Mouse (Mus musculus) embryonic stem cell, embryonic (primary cell): Measurements from ENCODE around the gene Scrn2.

Experiments used
- CTCF ChIA-PET, 4 experiments: fragments of 300-600 bp in 2 of 4; fragments of 350-600 bp in 2 of 4; sonication (Branson Sonifier 250); formaldehyde crosslinking; loops; one replicate each; lab custom pipeline; 2022; ENCODE audit warnings: inconsistent platforms in 2 of 4; lab: Charles Lee
- POLR2A ChIA-PET, 4 experiments: fragments of 300-600 bp in 2 of 4; fragments of 350-600 bp in 2 of 4; sonication (Branson Sonifier 250); formaldehyde crosslinking; loops; one replicate each; lab custom pipeline; 2022; ENCODE audit warnings: antibody characterized with exemption in 4 of 4, inconsistent platforms in 1 of 4; lab: Charles Lee

Scrn2 gene

DNA sequence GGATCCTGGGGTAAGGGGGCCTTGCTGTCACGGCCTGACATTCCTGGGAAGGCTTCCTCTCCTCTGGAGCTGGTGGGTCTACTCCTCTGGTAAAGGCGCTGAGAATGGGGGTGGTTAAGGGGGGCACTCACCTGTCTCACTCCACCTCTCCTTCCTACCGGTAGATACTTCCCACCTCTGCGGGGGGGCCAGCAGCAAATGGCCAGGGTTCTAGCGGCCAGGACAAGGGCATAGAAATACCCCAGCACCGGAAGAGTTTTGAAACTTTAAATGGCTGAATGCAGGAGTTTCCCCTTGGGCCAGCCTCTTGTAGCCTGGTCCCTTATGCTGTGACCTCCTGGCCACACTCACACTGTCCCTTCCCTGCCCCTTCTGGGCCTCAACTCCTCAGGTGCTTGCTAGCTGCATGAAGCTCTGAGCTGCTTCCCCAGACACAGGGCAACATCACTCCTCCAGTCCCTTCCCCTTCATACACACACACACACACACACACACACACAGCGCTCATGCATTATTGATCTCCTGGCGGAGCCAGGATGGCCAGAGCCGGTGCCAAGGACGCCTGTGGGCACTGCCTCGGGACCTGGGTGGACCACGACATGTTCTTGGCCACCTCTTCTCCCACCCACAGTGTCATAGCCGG, 21.3 kb downstream of the Scrn2 start:
- ChIA-PET CTCF (interaction anchor here in 3 of 4 experiments (0.5 to 1.9 kb wide), 13 partner anchors 10 to 149 kb away, joined by 3 to 9 read pairs (median 3); partner anchors contain the start of genes Lrrc46 (in 2 of the 3), Mrpl10 (in 2 of the 3) and Scrn2 (in 1 of the 3)), POLR2A (interaction anchor here in 3 of 4 experiments (0.6 to 2.9 kb wide), 27 partner anchors 9 to 279 kb away, joined by 3 to 17 read pairs (median 4); partner anchors contain the start of genes Cdk5rap3 (in 2 of the 3), Lrrc46 (in 2 of the 3), Mrpl10 (in 2 of the 3) and Scrn2 (in 2 of the 3))

DNA sequence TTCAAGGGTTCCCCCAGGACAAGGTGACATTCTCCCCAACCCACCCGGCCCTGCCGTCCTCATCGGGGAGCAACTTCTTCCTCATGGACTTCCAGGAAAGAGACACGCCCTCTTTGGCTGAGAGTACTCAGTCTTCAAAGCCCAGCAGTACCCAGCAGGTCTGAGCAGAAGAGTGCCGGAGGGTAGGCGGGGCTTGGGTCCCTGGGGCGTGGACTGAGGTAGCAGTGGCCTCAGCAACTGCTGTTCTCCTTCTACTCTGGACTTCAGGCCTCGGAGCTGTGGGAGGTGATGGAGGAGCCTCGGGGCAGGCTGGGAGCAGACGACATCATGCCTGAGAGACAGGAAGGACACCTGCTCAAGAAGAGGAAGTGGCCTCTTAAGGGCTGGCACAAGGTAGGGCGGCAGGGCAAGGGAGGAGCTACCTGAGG, 22.5 kb downstream of the Scrn2 start:
- POLR2A ChIA-PET, result interaction anchor here in 3 of 4 experiments (0.5 to 1.7 kb wide), 10 partner anchors 8 to 258 kb away, joined by 3 to 6 read pairs (median 3); partner anchors contain the start of genes Lrrc46 (in 1 of the 3) and Mrpl10 (in 1 of the 3)
- CTCF ChIA-PET, result interaction anchor here in 2 of 4 experiments (0.9 to 1.1 kb wide), 3 partner anchors 11 to 31 kb away, joined by 4 to 7 read pairs (median 6); partner anchors contain the start of genes Lrrc46 (in 1 of the 2) and Mrpl10 (in 1 of the 2)

DNA sequence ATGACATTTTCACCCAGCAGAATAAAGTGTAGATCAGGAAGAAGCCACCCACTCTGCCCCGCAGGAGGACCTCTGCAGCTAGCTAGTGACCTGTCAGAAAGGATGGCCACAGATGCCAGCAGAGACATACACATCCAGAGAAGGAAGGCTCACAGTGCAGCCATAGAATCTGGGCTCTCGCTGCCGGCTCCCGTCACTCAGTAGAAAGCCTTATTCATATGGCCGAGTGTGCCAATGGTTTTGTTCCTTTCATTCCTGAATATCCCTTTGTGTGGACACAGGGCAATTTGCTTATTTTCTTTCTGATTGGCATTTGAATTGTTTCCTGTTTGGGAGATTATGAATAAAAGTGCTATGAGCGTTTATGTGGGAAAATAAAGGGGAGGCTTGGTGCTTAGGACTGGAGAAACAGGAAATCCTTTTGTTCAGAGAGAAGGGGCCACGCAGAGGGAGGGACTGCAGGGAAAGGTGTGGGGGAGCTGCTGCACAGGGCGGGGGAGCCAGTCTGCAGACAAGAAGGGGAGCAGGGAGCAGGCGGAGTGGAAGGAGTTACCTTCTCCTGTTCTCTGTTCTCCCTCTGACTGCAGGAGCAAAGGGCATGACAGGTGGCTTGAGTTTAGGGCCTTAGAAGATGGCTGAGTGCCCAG, 33.7 kb downstream of the Scrn2 start:
- ChIA-PET POLR2A (interaction anchor here in 3 of 4 experiments (0.6 to 7.5 kb wide), 15 partner anchors 8 to 120 kb away, joined by 3 to 68 read pairs (median 4); partner anchors contain the start of genes Lrrc46 (in 1 of the 3), Mrpl10 (in 1 of the 3) and Pnpo (in 1 of the 3)), CTCF (interaction anchor here in 3 of 4 experiments (0.5 to 1.9 kb wide), 15 partner anchors 11 to 200 kb away, joined by 3 to 7 read pairs (median 3); partner anchors contain the start of genes Lrrc46 (in 2 of the 3) and Mrpl10 (in 2 of the 3))

DNA sequence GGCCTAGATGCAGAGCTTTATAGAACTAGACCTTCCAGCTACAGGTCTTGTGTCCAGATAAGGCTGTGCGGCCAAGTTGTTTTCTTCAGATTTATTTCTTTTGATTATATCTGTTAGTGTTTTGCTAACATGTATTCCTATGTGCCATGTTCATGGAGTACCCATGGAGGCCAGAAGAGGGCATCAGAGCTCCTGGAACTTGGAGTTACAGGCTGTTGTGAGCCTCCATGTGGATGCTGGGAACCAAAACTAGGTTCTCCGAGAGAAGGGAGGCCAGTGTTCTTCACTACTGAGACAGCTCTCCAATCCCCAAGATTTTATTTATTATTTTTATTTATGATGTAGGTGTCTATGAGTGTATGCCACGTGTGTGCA, 34.2 kb downstream of the Scrn2 start:
- CTCF ChIA-PET, result interaction anchor here in 3 of 4 experiments (0.5 to 1.9 kb wide), 16 partner anchors 11 to 201 kb away, joined by 3 to 7 read pairs (median 3); partner anchors contain the start of genes Lrrc46 (in 2 of the 3) and Mrpl10 (in 2 of the 3)
- POLR2A ChIA-PET, result interaction anchor here in 3 of 4 experiments (0.6 to 7.5 kb wide), 16 partner anchors 8 to 125 kb away, joined by 3 to 68 read pairs (median 4); partner anchors contain the start of genes Lrrc46 (in 1 of the 3), Mrpl10 (in 1 of the 3) and Pnpo (in 1 of the 3)

DNA sequence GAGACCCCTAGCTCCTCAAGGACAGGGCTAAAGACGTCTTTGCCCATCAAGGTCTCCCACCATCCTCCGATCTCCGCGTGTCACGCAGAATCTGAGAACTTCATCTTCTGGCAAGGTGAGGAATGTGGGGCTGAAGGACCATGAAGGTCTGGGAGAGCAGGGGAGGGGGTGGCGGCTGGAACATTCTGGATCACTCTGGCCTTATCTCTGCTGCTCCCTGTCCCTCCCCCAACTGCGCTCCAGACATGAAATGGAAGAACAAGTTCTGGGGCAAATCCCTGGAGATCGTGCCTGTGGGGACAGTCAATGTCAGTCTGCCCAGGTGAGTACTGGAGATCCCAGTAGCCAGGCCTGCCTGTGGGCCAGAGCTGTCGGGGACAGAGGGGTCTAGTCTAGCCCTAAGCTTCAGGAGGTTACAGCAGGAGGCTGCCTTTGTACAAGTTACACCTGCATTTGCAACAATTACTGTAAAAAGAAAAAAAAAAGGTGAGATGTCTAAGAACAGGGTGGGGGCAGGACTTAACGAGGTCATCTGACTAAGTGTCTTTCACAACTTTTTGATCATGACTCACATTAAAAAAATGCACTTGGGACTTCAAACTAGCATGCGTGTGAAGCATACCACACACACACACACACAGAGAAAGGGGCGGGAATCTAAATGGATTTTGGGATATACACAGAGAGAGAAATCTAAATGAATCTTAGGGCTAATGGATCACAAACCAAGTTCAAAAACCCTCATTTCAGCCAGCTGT, 36.0 kb downstream of the Scrn2 start:
- ChIA-PET POLR2A (interaction anchor here in 3 of 4 experiments (0.5 to 7.5 kb wide), 28 partner anchors 9 to 724 kb away, joined by 3 to 76 read pairs (median 4); partner anchors contain the start of genes Kpnb1 (in 2 of the 3), Osbpl7 (in 2 of the 3) and Cdk5rap3 (in 1 of the 3)), CTCF (interaction anchor here in 3 of 4 experiments (0.6 to 2.2 kb wide), 6 partner anchors 16 to 88 kb away, joined by 3 to 8 read pairs (median 4); partner anchors contain the start of gene Scrn2 (in 1 of the 3))

DNA sequence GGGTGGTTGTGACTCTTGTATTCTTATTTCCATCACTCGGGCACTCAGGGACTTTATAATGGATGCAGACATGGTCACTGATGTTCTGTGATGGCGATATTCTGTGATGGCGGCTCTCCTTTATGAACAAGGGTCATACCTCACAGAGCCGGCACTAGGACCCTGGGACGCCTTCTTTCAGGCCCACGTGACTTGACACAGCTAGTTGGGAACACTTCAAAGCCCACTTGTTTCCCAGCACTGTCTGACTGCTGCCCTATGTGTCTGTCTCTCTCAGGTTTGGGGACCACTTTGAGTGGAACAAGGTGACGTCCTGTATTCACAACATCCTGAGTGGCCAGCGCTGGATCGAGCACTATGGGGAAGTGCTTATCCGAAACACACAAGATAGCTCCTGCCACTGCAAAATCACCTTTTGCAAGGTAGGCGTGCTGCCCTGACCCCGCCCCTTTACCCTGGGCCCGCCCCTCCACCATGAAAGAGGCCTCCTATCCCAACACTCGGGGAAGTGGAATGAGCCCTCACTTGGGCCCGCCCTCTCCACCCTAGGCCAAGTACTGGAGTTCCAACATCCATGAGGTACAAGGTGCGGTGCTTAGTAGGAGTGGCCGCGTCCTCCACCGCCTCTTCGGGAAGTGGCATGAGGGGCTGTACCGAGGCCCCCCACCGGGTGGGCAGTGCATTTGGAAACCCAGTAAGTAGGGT, 37.1 kb downstream of the Scrn2 start:
- CTCF ChIA-PET, result interaction anchor here in 3 of 4 experiments (0.9 to 2.2 kb wide), 16 partner anchors 9 to 151 kb away, joined by 3 to 8 read pairs (median 4); partner anchors contain the start of genes Cdk5rap3 (in 1 of the 3) and Scrn2 (in 1 of the 3)
- POLR2A ChIA-PET, result interaction anchor here (0.6 to 7.5 kb wide), 64 partner anchors 8 to 723 kb away, joined by 3 to 76 read pairs (median 4); partner anchors contain the start of genes Kpnb1 (in 2 of the 4), Lrrc46 (in 2 of the 4), Mrpl10 (in 2 of the 4) and Osbpl7 (in 2 of the 4)

DNA sequence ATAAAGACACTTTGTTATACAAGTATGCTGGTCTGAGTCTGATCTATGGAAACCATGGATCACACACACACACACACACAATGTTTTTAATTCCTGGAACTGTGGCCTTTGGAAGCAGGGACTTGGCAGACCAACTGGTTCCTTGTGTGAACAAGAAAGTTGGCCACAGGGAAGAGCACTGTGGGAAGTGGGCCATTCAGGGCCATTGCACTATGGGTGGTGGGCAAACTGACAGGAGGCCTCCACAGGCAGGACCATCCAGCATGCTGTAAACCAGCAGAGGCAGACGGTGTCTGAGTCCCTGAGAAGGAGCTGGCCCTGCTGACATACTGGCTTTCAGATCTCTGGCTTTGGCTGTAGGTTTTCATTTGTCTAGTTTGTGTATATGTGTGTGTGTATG, 39.6 kb downstream of the Scrn2 start:
- ChIA-PET CTCF (interaction anchor here in 2 of 4 experiments (0.8 to 1.9 kb wide), 3 partner anchors 45 to 127 kb away, joined by 3 to 5 read pairs (median 5); no protein-coding TSS in a partner anchor), POLR2A (interaction anchor here in 2 of 4 experiments (0.7 to 7.5 kb wide), 9 partner anchors 11 to 76 kb away, joined by 3 to 76 read pairs (median 5); partner anchors contain the start of genes Lrrc46 (in 1 of the 2), Mrpl10 (in 1 of the 2) and Tbx21 (in 1 of the 2))

DNA sequence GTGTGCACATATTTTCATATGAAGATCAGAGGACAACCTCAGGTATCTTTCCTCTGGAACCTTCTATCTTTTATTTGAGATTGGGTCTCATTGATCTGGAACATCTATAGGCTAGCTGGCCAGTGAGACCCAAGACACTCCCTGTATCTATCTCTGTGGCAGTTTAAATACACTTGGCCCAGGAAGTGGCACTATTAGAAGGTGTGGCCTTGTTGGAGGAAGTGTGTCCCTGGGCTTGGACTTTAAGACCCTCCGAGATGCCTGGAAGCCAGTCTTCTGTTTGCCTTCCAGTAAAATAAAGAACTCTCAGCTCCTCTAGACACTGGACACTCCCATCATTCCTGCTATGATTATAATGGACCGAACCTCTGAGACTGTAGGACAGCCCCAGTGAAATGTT, 40.0 kb downstream of the Scrn2 start:
- ChIA-PET POLR2A (interaction anchor here in 2 of 4 experiments (0.7 to 7.5 kb wide), 6 partner anchors 10 to 94 kb away, joined by 3 to 76 read pairs (median 7); partner anchors contain the start of gene Tbx21 (in 1 of the 2)), CTCF (interaction anchor here in 1 of 4 experiments (1.9 kb wide), 1 partner anchor 77 kb away, joined by 5 read pairs; no protein-coding TSS in a partner anchor)

DNA sequence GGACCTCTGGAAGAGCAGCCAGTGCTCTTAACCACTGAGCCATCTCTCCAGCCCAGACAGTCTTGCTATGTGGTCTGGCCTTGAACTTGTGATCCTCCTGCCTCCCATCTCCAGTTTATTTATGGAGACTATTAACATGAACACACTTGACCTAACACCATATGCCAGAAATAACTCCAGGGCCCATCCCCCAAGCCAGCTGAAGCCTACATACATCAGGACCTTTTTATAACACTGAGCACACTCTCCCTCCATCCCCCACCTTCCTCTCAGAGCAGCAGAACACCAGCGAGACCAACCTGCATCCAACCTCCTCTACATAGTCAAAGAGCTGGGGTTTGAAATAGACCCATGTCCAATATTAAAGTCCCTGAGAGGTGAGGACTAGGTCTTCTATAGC, 41.4 kb downstream of the Scrn2 start:
- POLR2A ChIA-PET, result interaction anchor here in 1 of 4 experiments (1.8 to 5.6 kb wide), 3 partner anchors 12 to 81 kb away, joined by 5 to 51 read pairs (median 6); partner anchors contain the start of gene Tbkbp1
- CTCF ChIA-PET, result interaction anchor here in 2 of 4 experiments (0.6 to 1.2 kb wide), 3 partner anchors 12 to 218 kb away, joined by 3 to 9 read pairs (median 3); no protein-coding TSS in a partner anchor

DNA sequence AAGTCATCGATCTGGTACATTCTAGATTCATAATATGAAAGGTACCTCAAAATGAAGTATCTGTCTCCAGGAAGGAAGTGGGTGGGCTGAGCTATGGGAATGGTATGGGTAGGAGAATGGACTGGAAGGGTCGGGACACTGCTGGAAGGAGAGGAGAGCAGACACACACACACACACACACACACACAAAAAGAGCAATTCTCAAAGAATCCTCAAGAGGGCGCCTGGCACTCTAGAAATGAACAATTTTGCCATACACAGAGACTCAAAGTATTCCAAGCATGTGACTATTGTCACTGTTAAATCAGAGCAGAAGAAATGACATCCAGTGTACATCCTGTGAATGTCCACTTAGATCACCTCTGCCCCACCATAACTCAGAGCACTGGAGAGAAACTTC, 42.8 kb downstream of the Scrn2 start:
- CTCF ChIA-PET, result interaction anchor here (0.5 to 1.3 kb wide), 19 partner anchors 12 to 703 kb away, joined by 3 to 11 read pairs (median 3); partner anchors contain the start of genes 1700001P01Rik (in 1 of the 4), Scrn2 (in 1 of the 4) and Tbx21 (in 1 of the 4)
- POLR2A ChIA-PET, result interaction anchor here in 2 of 4 experiments (0.8 to 5.6 kb wide), 10 partner anchors 9 to 116 kb away, joined by 3 to 51 read pairs (median 4); partner anchors contain the start of genes Kpnb1 (in 1 of the 2), Tbkbp1 (in 1 of the 2) and Tbx21 (in 1 of the 2)

DNA sequence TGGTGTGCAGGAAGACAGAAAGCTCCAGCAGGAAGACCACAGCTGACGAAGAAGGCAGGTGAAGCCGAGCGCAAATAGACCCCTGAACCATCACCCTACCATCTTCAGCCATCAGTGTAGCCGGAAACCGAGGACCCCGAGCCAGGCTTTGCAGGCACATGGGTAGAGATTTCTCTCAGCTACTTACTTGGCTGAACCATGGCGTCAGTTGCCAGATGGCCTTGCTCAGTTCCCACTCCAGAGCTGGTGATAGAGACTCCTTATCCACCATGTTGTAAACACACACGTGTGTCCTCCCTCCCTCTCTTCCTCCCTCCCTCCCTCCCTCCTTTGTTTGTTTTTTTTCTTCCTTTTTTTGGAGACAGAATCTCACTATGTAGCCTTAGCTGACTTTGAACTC, 44.5 kb downstream of the Scrn2 start:
- ChIA-PET POLR2A (interaction anchor here in 3 of 4 experiments (0.6 to 5.6 kb wide), 9 partner anchors 11 to 1119 kb away, joined by 3 to 51 read pairs (median 4); partner anchors contain the start of gene Tbx21 (in 1 of the 3)), CTCF (interaction anchor here in 3 of 4 experiments (0.6 to 1.4 kb wide), 8 partner anchors 9 to 78 kb away, joined by 3 to 5 read pairs (median 3); no protein-coding TSS in a partner anchor)

DNA sequence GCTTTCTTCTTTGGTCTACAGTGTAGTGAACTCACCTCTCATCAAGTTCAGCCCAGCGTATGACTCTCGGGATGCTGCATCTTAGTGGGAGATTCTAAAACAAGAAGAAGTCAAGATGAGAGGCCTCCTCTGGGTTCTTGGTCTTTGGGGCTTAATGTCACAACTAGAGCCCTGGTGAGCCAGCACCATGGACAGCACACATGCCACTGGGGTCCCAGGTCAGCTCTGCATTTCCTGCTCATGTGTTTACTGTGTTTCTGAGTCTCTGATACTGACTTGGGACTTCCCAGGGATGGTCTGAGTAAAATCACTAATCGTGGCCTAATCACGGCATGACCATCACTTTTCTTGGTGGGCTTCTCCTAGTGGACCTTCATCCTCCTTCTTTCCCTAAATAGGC, 49.0 kb downstream of the Scrn2 start:
- ChIA-PET POLR2A (interaction anchor here in 2 of 4 experiments (0.9 to 1.9 kb wide), 12 partner anchors 8 to 110 kb away, joined by 3 to 9 read pairs (median 3); partner anchors contain the start of gene Tbx21 (in 2 of the 2)), CTCF (interaction anchor here in 2 of 4 experiments (0.6 to 2.1 kb wide), 5 partner anchors 12 to 91 kb away, joined by 3 to 4 read pairs (median 3); no protein-coding TSS in a partner anchor)

DNA sequence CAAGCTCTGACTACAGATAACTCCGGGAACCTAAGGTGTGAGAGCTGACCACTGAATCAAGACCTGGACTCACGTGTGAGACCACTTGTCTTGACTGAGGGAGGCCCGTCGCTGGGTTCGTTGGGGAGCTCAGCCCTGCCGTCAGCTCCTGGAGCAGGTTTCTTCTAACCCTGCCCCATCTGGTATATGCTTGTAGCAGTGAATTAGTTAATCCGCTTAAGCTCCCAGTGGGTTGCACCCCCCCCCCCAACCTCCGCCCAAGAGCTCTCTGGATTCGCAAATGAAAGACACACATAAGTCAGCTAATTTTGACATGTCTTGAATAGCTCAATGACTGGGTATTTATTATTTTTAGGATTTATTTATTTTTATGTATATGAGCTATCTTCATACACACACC, 50.6 kb downstream of the Scrn2 start:
- ChIA-PET CTCF (interaction anchor here (0.5 to 2.1 kb wide), 15 partner anchors 13 to 1713 kb away, joined by 3 to 14 read pairs (median 4); no protein-coding TSS in a partner anchor), POLR2A (interaction anchor here (0.5 to 1.9 kb wide), 16 partner anchors 11 to 212 kb away, joined by 3 to 9 read pairs (median 3); partner anchors contain the start of genes Lrrc46 (in 1 of the 4), Mrpl10 (in 1 of the 4) and Scrn2 (in 1 of the 4))

DNA sequence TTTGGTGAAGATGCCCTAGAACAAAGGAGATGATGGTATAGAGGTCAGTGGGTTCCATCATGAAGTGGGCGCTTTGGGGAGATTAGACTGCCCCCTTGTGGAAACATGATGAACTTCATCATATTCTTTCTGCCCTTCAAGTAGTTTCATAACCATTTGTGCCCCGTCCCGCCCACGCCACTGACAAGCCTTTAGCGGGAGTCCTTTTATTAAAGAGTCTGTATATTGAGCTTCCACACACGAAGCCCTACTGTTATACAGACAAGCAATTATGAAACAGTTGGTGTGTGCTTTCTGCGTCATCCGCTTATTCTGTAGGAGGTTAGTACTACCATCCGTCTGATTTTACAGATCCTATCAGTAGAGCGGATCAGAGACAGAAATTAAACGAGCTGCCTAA, 53.2 kb downstream of the Scrn2 start:
- ChIA-PET POLR2A (interaction anchor here in 2 of 4 experiments (0.6 to 7.3 kb wide), 10 partner anchors 11 to 385 kb away, joined by 3 to 83 read pairs (median 24); partner anchors contain the start of genes Kpnb1 (in 1 of the 2) and Osbpl7 (in 1 of the 2)), CTCF (interaction anchor here in 2 of 4 experiments (0.8 to 3.1 kb wide), 8 partner anchors 8 to 70 kb away, joined by 3 to 11 read pairs (median 3); no protein-coding TSS in a partner anchor)
